Mouse (Mus musculus) adrenal gland, postnatal 10 days (tissue): ENCODE results near the gene Micall1. TPM values are rescaled to one million over a fixed set of nuclear protein-coding genes. Genes with fewer than 3 reads are reported as not detected.

Source experiments
- DNase-seq: peaks from one replicate; pipeline ENCODE4 v3.0.0; 2021; ENCODE audit warnings: mixed read lengths
- total RNA-seq, 2 experiments: library from RNA; stranded (reverse); gene quantifications; 2 replicates each; pipeline ENCODE4 v1.2.3; 2021

Micall1 gene
- total RNA-seq, 2 experiments from 2014 or later: 29.0 to 33.4 TPM

GRCm38 (mm10) chr15:79185213-79185612 is 76.5 kb downstream of the Micall1 start:
- DNase-seq: no peak

Other genes with a start within 250 kb of the Micall1 start
- gene Gga1, start 231.7 kb upstream of the Micall1 start, total RNA-seq: 10 to 100 TPM; 48.8 to 50.6 TPM
- not detected for gene Gm49510, start 209.2 kb upstream of the Micall1 start, total RNA-seq
- gene Sh3bp1, start 209.1 kb upstream of the Micall1 start, total RNA-seq: 10 to 100 TPM; 11.7 to 17.1 TPM
- 1 to 10 TPM; 5.2 to 6.1 TPM for gene Pdxp, start 195.0 kb upstream of the Micall1 start, total RNA-seq
- gene Lgals1, start 182.2 kb upstream of the Micall1 start, total RNA-seq: 100 to 1,000 TPM; 601 to 606 TPM
- gene Nol12, start 174.0 kb upstream of the Micall1 start, total RNA-seq: 10 to 100 TPM; 34.4 to 35.2 TPM
- 10 to 100 TPM; 87.8 to 88.2 TPM for gene Triobp, start 161.2 kb upstream of the Micall1 start, total RNA-seq
- 100 to 1,000 TPM; 195 to 222 TPM for gene H1f0, start 80.4 kb upstream of the Micall1 start, total RNA-seq
- under 1 TPM; 0.30 to 0.48 TPM for gene Galr3, start 67.0 kb upstream of the Micall1 start, total RNA-seq
- gene Ankrd54, start 46.0 kb upstream of the Micall1 start, total RNA-seq: 10 to 100 TPM; 19.2 to 21.4 TPM
- 100 to 1,000 TPM; 172 to 182 TPM for gene Eif3l, start 33.7 kb upstream of the Micall1 start, total RNA-seq
- gene Polr2f, start 32.1 kb downstream of the Micall1 start, total RNA-seq: 100 to 1,000 TPM; 145 TPM
- gene 1700088E04Rik, start 32.4 kb downstream of the Micall1 start, total RNA-seq: 1 to 10 TPM; 3.5 to 3.7 TPM
- 1 to 10 TPM; 4.7 to 5.3 TPM for gene Sox10, start 56.3 kb downstream of the Micall1 start, total RNA-seq
- 10 to 100 TPM; 18.9 to 28.4 TPM for gene Pick1, start 120.3 kb downstream of the Micall1 start, total RNA-seq
- under 1 TPM; 0.24 to 0.45 TPM for gene Gm49486, start 120.5 kb downstream of the Micall1 start, total RNA-seq
- gene Slc16a8, start 145.9 kb downstream of the Micall1 start, total RNA-seq: under 1 TPM in 1 of 2 experiments, not detected in 1; 0.15 TPM
- gene Baiap2l2, start 176.6 kb downstream of the Micall1 start, total RNA-seq: under 1 TPM; 0.85 to 0.99 TPM
- gene Pla2g6, start 219.5 kb downstream of the Micall1 start, total RNA-seq: 10 to 100 TPM; 27.0 to 27.5 TPM
- 10 to 100 TPM in 1 of 2 experiments, 1 to 10 TPM in 1; 3.6 to 10.8 TPM for gene Maff, start 237.7 kb downstream of the Micall1 start, total RNA-seq